Mouse (Mus musculus) bone marrow, adult 2 months (tissue): ENCODE measurements around the gene Agbl4.

ENCODE experiments used
- CTCF ChIP-seq: fragments of 200-500 bp; IDR thresholded peaks from 2 replicates; pipeline ENCODE4 v1.5.1; 2011; ENCODE audit warnings: low read length, control low read depth; ENCODE audit not compliant: control insufficient read depth, insufficient read depth
- POLR2A ChIP-seq: fragments of 200-500 bp; IDR thresholded peaks from 2 replicates; pipeline ENCODE4 v1.6.1; 2011; ENCODE audit warnings: low read depth, mild to moderate bottlenecking, control low read depth, low read length, borderline replicate concordance; ENCODE audit not compliant: control insufficient read depth

DNA sequence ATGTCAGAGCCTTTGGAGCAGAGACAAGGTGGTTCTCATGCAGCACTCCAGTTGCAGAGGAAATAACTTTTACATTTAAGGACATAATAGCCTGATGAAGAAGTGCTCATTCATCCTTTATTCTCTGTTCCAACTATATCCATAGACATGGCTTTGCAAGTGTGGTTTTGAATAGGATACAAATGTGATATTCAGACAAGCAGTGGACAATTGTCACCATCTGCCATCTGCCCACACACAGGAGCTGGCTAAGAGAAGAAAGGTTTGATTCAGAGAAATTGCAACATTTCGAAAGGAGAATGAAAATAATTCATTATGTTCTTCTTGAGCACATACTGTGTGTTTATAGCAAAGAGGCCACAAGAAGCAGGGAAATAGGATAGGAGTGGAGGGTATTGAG is 909.1 kb downstream of the Agbl4 start:
- TF ChIP-seq POLR2A (no peak), CTCF (no peak)
